Mouse (Mus musculus) kidney, postnatal 4 days (tissue): Measurements from ENCODE around the gene Gm10591.
"Not testable (repeated sequence)": the region's sequence is repeated elsewhere in the genome, so short reads cannot be mapped to it uniquely, and the experiment has no call there.

Source experiments
- DNase-seq, 2 experiments: peaks; one replicate each; pipeline ENCODE4 v3.0.0; 2021; ENCODE audit warnings: mixed read lengths in 2 of 2

Gene Gm10591

DNA sequence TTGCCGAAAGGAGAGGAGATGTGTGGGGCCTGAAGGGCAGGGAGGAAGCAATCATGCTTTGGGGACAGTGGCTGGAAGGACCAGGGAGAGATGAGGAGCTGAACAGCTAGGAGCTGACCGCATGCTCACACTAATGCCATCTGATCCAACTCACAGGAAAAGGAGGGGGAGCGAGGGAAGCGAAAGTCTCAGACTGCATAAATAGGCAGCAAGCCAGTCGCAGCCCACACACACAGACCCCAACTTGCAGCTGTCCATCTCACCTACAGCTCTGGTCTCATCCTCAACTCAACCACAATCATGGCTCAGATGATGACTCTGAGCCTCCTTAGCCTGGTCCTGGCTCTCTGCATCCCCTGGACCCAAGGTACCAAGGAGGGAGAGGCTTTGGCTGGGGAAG is at the start of gene Gm10591:
Gene Gm10591 (plus strand): TSS at position 301 of the 400 bp plus-strand sequence.
- DNase-seq, result not testable (repeated sequence)

DNA sequence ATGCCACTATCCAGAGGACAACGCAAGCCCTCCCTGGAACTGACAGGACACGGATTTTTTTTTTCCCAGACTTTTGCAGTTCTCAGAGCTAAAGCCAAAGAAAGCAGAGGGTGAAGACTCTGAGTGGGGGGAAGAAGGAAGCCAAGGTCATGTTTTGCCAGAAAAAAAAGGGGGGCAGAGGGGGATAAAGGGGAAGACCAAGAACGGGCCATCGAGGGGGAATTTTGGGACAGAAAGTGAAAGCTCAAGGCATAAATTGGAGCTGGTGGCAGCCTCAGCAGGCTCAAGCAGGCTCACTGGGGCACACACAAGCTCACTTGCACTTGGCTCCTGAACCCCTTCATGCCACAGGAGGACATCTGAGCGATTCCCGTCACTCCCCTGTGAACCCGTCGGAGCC is 17.4 kb downstream of the Gm10591 start, which contains the start of gene Gm2564:
Gene Gm2564 (plus strand): TSS at position 301 of the 400 bp plus-strand sequence.
- DNase-seq, result not testable (repeated sequence)

DNA sequence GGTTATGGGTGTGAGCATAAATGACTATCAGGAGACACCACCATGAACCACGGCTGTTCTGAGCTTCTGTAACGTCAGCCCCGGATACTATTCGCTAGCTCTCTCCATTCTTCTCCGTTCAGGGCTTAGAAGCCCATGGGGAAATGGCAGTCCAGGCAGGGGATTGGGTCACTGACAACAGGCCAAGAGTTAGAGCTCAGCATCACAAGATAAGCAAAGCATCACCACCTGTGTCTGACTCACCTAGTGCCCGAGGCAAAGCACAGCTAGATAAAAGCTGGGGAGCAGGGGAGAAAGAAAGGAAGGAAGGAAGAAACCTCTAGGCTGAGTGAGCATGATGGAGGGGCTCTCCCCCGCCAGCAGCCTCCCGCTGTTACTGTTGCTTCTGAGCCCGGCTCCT is 43.0 kb downstream of the Gm10591 start, which contains the start of gene Ccl27b:
Gene Ccl27b (plus strand): TSS at position 301 of the 400 bp plus-strand sequence.
- not testable (repeated sequence) for DNase-seq

DNA sequence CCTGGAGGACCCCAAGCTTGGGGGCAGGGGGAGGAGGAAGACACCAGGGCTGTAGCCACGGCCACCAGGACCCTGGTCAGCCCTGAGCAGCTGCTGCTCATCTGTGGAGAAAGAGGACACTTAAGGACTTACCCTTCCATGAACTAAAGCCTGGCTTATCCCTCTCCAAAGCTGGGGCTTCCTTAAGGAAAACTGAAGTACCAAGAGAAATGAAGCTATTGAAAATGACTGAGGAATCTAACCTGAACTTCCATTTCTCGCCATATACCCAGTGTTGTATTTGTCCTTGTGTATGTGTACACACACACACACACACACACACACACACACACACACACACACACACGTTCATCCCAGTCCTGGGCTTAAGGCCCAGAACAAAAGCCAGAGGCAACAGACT is 49.8 kb downstream of the Gm10591 start, which contains the start of gene Il11ra2:
Gene Il11ra2 (minus strand): TSS at position 101 of the 400 bp plus-strand sequence.
- DNase-seq, result not testable (repeated sequence)
